Mouse (Mus musculus) hematopoietic stem cell, adult 5-6 weeks (primary cell): ENCODE results near the gene Yipf1. TPM values are rescaled to one million over a fixed set of nuclear protein-coding genes. Genes with fewer than 3 reads are reported as not detected.

ENCODE experiments used
- total RNA-seq: library from RNA; stranded (forward); fragments of 172-1452, 232-1000 nt; gene quantifications from 2 replicates; pipeline ENCODE4 v1.2.3, GENCODE M21; 2017

Yipf1 gene
- total RNA-seq, 1 experiment from 2014 or later: 33.2 TPM

Other genes starting within 250 kb of the Yipf1 start
- 36.6 and 39.7 TPM in 2 replicates for gene Mrpl37, start 247.5 kb upstream of the Yipf1 start, total RNA-seq
- gene Cyb5rl, start 247.4 kb upstream of the Yipf1 start, total RNA-seq: 5.4 and 6.2 TPM in 2 replicates
- not detected in 2 replicates for gene Cdcp2, start 217.5 kb upstream of the Yipf1 start, total RNA-seq
- 165 and 184 TPM in 2 replicates for gene Tmem59, start 136.0 kb upstream of the Yipf1 start, total RNA-seq
- gene Tceanc2, start 135.2 kb upstream of the Yipf1 start, total RNA-seq: 15.3 and 271 TPM in 2 replicates
- 1.1 TPM in 1 of 2 replicates, not detected in the other for gene Ldlrad1, start 105.2 kb upstream of the Yipf1 start, total RNA-seq
- 9.1 and 11.2 TPM in 2 replicates for gene Lrrc42, start 60.8 kb upstream of the Yipf1 start, total RNA-seq
- 27.2 and 33.6 TPM in 2 replicates for gene Hspb11, start 60.8 kb upstream of the Yipf1 start, total RNA-seq
- gene Dio1, start 7.2 kb upstream of the Yipf1 start, total RNA-seq: not detected in 2 replicates
- gene Ndc1, start 53.4 kb downstream of the Yipf1 start, total RNA-seq: 33.0 and 45.3 TPM in 2 replicates
- gene Glis1, start 120.2 kb downstream of the Yipf1 start, total RNA-seq: not detected in 2 replicates